Mouse (Mus musculus): ENCODE measurements around the gene Scaf1. TPM values are rescaled to one million over a fixed set of nuclear protein-coding genes. Genes with fewer than 3 reads are reported as not detected.

Scaf1 gene
- polyA plus RNA-seq, 1 experiment from 2014 or later: 47.2 TPM

DNA sequence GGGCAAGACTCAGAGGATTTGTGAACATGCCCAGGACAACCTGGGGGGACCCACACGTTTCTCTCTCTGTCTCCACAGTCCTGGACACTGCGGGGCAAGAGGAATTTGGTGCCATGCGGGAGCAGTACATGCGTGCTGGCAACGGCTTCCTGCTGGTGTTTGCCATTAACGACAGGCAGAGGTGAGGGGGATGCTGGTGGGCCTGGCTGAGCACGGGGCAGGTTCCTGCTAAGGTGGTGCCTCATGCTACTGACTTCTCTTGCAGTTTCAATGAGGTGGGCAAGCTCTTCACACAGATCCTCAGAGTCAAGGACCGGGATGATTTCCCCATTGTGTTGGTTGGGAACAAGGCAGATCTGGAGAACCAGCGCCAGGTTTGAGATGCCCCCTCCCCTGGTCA, 4.1 kb upstream of the Scaf1 start:
- no peaks in the 10 kb centered on the region for H3K9me3 ChIP-seq
- no peak overlapping the region for H3K9ac ChIP-seq
- no peak overlapping the region for H3K4me2 ChIP-seq (replicated peaks)
- H3K27me3 ChIP-seq (replicated peaks): no peaks in the 10 kb centered on the region
- ATAC-seq (ENCODE audit: low FRiP score, low read depth): no peak
- H3K4me1 ChIP-seq: peaks cover 18% of the 10 kb centered on the region
- H3K36me3 ChIP-seq: no peaks in the 10 kb centered on the region
- H3K4me3 ChIP-seq: no peak overlapping the region
- H3K27ac ChIP-seq: no peak overlapping the region
- WGBS: 73% methylated on average over 9 of the region's 9 CpGs

DNA sequence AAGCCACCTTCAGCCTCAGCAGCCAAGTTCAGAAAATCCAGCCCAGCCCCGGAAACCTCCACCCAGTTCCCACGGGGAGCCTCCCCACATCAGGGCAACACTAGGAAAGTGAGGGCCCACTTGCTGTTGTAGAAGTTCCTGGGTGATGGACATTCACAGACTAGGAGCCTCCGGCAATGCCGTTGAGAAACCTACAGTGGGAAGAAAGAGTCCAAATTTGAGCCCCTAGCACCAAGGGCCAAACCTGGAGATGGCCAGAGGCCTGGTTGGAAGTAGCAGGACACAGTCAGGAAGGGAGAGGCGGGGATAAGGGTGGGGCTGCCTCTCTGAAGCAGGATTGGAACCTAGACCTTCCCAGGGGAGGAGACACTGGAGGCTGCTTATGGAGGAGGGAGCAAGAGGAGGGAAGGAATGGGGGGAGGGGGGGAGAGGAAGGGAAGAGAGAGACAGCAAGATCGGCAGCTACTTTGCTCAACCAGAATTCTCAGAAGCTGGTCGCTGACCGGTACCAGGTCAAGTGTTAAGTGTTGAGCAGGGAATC, 2.9 kb upstream of the Scaf1 start:
- WGBS: 44% methylated on average over 8 of the region's 8 CpGs
- Histone ChIP-seq H3K4me3 (no peak overlapping the region), H3K4me2 (replicated peaks) (peak overlapping the region; percentile 90), H3K9ac (no peak overlapping the region), H3K9me3 (no peaks in the 10 kb centered on the region), H3K27me3 (replicated peaks) (no peaks in the 10 kb centered on the region), H3K27ac (no peak overlapping the region), H3K36me3 (no peaks in the 10 kb centered on the region), H3K4me1 (peaks cover 26% of the 10 kb centered on the region)
- no peak for ATAC-seq (ENCODE audit: low FRiP score, low read depth)

DNA sequence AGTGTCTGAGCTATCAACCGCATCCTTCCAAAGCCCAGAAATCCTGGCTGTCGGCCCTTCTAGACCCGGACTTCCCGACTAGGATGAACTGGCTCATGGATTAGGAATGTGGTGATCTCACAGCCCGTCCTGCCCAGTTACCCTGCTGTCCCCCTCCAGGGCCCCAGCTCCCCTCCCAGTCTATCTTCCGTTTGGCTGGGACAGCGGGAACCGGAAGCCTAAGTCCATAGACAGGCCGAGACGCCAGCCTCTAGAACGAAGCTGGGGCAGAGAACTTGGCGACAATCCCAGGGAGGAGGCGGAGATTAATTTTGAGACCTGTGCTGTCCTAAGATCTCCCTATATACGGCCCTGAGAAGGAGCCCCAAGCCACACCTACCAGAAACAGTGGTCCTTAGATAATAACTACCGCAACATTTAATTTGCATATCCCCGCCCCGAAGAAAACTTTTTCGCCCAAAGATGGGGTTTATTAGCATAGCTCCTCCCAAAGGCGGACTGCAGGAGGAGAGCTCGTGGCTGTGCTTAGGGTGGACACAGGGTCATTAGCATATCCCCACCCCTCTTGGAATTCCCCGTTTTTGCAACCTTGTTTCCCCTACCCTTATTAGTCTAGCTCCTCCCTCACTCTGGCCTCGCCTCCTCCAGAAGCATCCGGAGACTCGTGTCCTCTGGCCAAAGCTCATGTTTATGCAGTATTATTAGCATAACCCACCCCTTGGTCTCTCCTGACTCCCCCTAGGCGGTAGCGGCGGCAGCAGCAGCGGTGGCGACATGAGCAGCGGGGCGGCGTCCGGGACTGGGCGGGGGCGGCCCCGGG, 1.3 kb upstream of the Scaf1 start, which contains the start of gene Rras:
Gene Rras (plus strand): TSS at position 720 of the 820 bp plus-strand sequence.
- peak; percentile 77 for ATAC-seq (ENCODE audit: low FRiP score, low read depth)
- H3K9ac ChIP-seq: peak within 1 kb of the TSS; percentile 64
- H3K36me3 ChIP-seq: peaks cover 12% of the 10 kb centered on the region
- H3K27me3 ChIP-seq (replicated peaks): no peaks in the 10 kb centered on the region
- under 1% methylated on average over 36 of the region's 36 CpGs for WGBS
- H3K4me2 ChIP-seq (replicated peaks): peak within 1 kb of the TSS; percentile 90
- H3K4me3 ChIP-seq: peak within 1 kb of the TSS; percentile 95
- peaks cover 26% of the 10 kb centered on the region for H3K4me1 ChIP-seq
- no peaks in the 10 kb centered on the region for H3K9me3 ChIP-seq
- peak within 1 kb of the TSS; percentile 70 for H3K27ac ChIP-seq

DNA sequence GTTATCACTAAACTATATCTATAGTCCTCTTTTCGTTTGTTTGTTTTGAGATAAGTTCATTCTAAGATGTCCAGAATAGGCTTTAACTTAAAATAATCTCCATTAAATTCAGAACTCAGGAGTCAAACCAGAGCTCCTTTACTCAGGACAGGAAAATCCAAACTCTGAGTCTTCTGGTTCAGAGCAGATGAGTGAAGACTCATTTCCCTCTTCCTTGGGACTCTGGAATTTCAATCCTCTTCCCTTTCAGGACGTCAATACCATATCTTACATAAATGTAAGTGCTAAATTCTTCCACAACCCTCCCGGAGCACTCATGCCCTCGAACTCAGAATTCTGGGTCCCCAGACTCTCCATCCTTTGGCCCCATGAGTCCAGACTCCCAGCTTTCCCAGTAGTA, 598 bp upstream of the Scaf1 start:
- peak overlapping the region; percentile 95 for H3K4me3 ChIP-seq
- 5% methylated on average over 4 of the region's 4 CpGs for WGBS
- peaks cover 19% of the 10 kb centered on the region for H3K36me3 ChIP-seq
- ATAC-seq (ENCODE audit: low FRiP score, low read depth): no peak
- no peaks in the 10 kb centered on the region for H3K27me3 ChIP-seq (replicated peaks)
- H3K9me3 ChIP-seq: no peaks in the 10 kb centered on the region
- peak overlapping the region; percentile 70 for H3K27ac ChIP-seq
- peak overlapping the region; percentile 90 for H3K4me2 ChIP-seq (replicated peaks)
- peaks cover 26% of the 10 kb centered on the region for H3K4me1 ChIP-seq
- peak overlapping the region; percentile 53 for H3K9ac ChIP-seq

DNA sequence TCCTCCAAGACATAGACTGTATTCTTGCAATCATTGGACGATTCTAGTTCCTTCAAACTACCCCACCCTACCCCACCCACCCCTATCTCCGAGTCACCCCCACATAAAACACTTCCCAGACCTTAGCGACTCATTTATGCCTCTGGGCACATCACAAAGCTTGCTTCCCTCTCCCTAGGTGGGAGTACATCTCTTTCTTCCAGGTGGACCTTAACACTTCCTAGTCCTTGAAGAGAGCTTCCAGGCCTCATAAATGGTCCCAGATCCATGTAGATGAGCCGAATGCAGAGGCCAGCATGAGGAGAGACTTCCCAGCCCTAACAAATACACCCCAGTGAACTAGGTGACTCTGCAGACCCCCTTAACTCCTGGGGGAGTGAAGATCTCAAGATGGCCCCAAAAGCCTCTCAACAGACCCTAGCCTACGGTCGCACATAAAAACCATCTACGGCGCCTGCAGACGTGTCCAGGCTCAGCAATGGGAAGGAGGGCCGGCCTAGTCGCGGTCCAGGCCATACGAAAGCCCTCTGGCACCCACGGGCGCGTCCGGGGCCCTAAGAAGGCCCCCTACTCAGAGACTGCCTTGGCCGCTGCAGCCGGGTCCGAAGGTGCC, 713 bp downstream of the Scaf1 start:
- H3K9ac ChIP-seq: peak overlapping the region; percentile 91
- H3K4me1 ChIP-seq: peaks cover 26% of the 10 kb centered on the region
- H3K9me3 ChIP-seq: no peaks in the 10 kb centered on the region
- WGBS: 2% methylated on average over 20 of the region's 20 CpGs
- H3K4me2 ChIP-seq (replicated peaks): peak overlapping the region; percentile 90
- peak overlapping the region; percentile 95 for H3K4me3 ChIP-seq
- H3K27me3 ChIP-seq (replicated peaks): no peaks in the 10 kb centered on the region
- peak overlapping the region; percentile 37 for H3K27ac ChIP-seq
- H3K36me3 ChIP-seq: peaks cover 28% of the 10 kb centered on the region
- ATAC-seq (ENCODE audit: low FRiP score, low read depth): no peak; the same call in 1 of the 2 replicates

- H3K4me3 ChIP-seq: no peak overlapping the region
- WGBS: 94% methylated on average over 3 of the region's 3 CpGs
- no peaks in the 10 kb centered on the region for H3K9me3 ChIP-seq
- peaks cover 42% of the 10 kb centered on the region for H3K36me3 ChIP-seq
- peak overlapping the region; percentile 90; the same call in 1 of the 2 replicates for H3K4me2 ChIP-seq (replicated peaks)
- H3K27ac ChIP-seq: no peak overlapping the region
- peaks cover 26% of the 10 kb centered on the region for H3K4me1 ChIP-seq
- no peak overlapping the region for H3K9ac ChIP-seq
- no peaks in the 10 kb centered on the region for H3K27me3 ChIP-seq (replicated peaks)
- no peak for ATAC-seq (ENCODE audit: low FRiP score, low read depth)
Measured at GRCm38 (mm10) chr7:45014096-45014451, 2.1 kb downstream of the Scaf1 start.

DNA sequence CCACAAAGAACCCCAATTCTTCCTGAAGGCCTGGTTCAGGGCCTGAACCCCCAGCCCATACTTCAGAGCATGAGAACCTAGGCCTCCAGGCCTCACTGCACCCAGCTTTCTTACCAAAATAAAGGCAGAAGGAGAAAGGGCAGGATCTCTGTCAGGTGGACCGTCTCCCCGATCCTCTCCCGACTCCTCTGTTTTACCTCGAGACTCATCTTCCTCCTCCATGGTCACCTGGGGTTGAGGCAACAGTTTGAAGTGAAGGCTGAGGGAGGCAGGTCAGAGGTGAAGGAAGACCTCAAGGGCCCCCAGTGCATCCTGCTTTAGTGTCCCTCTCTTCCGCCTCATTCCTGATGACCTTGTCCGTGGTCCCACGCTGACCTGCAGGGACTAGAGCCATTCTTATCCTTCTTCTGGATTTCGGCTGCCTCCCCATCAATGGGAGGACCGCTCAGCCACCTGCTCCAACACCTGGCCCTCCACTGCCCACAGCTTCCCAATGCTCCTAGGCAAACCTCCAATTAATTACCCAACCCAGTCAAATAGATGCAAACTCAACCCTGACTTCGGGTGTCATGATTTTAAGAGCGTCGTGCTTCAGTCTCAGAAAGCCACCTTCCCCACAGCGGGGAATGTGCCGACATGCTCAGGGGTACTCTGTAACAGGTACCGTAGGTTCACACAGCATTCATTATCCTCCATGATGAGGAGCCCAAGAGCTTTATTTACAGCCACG, 2.6 kb downstream of the Scaf1 start:
- Histone ChIP-seq H3K4me2 (replicated peaks) (no peak overlapping the region), H3K9ac (no peak overlapping the region), H3K4me3 (no peak overlapping the region), H3K36me3 (peaks cover 48% of the 10 kb centered on the region), H3K27me3 (replicated peaks) (no peaks in the 10 kb centered on the region), H3K27ac (no peak overlapping the region), H3K9me3 (no peaks in the 10 kb centered on the region), H3K4me1 (peaks cover 26% of the 10 kb centered on the region)
- ATAC-seq (ENCODE audit: low FRiP score, low read depth): no peak
- WGBS: 96% methylated on average over 16 of the region's 16 CpGs

DNA sequence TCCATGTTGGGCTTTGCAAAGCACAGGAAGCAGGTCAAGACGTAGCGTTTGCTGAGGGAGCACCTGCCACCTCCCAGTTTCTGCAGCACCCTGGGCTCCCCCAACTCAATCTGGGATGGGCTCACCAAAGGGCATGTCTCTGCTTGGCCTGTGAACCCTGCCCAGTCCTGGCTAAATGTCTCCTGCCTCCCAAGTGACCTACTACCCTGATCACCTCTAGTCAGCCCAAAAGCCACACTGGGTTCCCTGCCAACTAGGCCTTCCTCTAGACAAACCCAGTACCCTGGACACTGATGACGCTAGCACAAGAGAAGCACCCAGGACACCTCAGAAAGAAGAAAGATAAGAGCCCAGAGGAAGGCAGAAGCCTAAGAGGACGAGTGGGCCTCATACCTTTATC, 3.3 kb downstream of the Scaf1 start:
- H3K4me3 ChIP-seq: no peak overlapping the region
- H3K4me2 ChIP-seq (replicated peaks): no peak overlapping the region
- ATAC-seq (ENCODE audit: low FRiP score, low read depth): no peak
- H3K4me1 ChIP-seq: peaks cover 19% of the 10 kb centered on the region
- H3K36me3 ChIP-seq: peaks cover 55% of the 10 kb centered on the region
- WGBS: 88% methylated on average over 4 of the region's 4 CpGs
- no peaks in the 10 kb centered on the region for H3K9me3 ChIP-seq
- H3K27me3 ChIP-seq (replicated peaks): no peaks in the 10 kb centered on the region
- no peak overlapping the region for H3K9ac ChIP-seq
- H3K27ac ChIP-seq: no peak overlapping the region

DNA sequence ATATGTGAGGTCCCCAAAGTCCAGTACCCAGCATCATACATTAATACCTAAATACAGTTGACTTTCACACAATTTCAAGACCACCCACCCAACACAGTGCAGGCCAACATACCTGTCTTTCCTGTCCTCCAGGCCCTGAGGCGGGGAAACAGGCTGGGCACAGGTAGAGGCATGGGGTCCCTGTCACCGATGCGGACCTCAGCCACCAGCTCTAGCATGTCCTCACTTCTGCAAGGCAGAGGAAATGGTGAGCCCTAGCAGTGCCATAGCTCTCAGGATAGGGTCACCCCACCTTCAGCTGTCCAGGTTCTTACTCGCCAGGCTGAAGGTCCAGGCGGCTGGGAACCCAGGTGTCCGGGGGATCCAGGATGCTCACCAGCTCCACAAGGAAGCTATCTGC, 4.2 kb downstream of the Scaf1 start:
- ATAC-seq (ENCODE audit: low FRiP score, low read depth): no peak
- H3K36me3 ChIP-seq: peaks cover 63% of the 10 kb centered on the region
- WGBS: 97% methylated on average over 6 of the region's 6 CpGs

GRCm38 (mm10) chr7:45008411-45008810, 7.8 kb downstream of the Scaf1 start:
- H3K36me3 ChIP-seq: peaks cover 95% of the 10 kb centered on the region
- ATAC-seq (ENCODE audit: low FRiP score, low read depth): no peak
- no peak overlapping the region for H3K27ac ChIP-seq
- no peaks in the 10 kb centered on the region for H3K9me3 ChIP-seq
- no peaks in the 10 kb centered on the region for H3K27me3 ChIP-seq (replicated peaks)
- H3K9ac ChIP-seq: no peak overlapping the region
- WGBS: 95% methylated on average over 19 of the region's 19 CpGs
- H3K4me2 ChIP-seq (replicated peaks): no peak overlapping the region
- peaks cover 3% of the 10 kb centered on the region; the same call in 1 of the 2 replicates for H3K4me1 ChIP-seq
- H3K4me3 ChIP-seq: no peak overlapping the region

More for the DNA sequence above, 4.2 kb downstream of the Scaf1 start:
- H3K9me3 ChIP-seq: no peaks in the 10 kb centered on the region
- peaks cover 15% of the 10 kb centered on the region for H3K4me1 ChIP-seq
- H3K27me3 ChIP-seq (replicated peaks): no peaks in the 10 kb centered on the region
- no peak overlapping the region for H3K4me3 ChIP-seq
- H3K4me2 ChIP-seq (replicated peaks): no peak overlapping the region; the same call in 1 of the 2 replicates
- H3K27ac ChIP-seq: no peak overlapping the region
- no peak overlapping the region for H3K9ac ChIP-seq

GRCm38 (mm10) chr7:45007846-45008245, 8.3 kb downstream of the Scaf1 start:
- H3K4me2 ChIP-seq (replicated peaks): no peak overlapping the region
- no peaks in the 10 kb centered on the region for H3K27me3 ChIP-seq (replicated peaks)
- H3K27ac ChIP-seq: no peak overlapping the region
- H3K36me3 ChIP-seq: peaks cover 95% of the 10 kb centered on the region
- no peaks in the 10 kb centered on the region for H3K9me3 ChIP-seq
- H3K9ac ChIP-seq: no peak overlapping the region
- no peak for ATAC-seq (ENCODE audit: low FRiP score, low read depth)
- 96% methylated on average over 30 of the region's 30 CpGs for WGBS
- peaks cover 3% of the 10 kb centered on the region; the same call in 1 of the 2 replicates for H3K4me1 ChIP-seq
- H3K4me3 ChIP-seq: no peak overlapping the region

GRCm38 (mm10) chr7:45007141-45007540, 9.0 kb downstream of the Scaf1 start:
- Histone ChIP-seq H3K9ac (0 out of 2 replicates have a peak overlapping the region, but pooled peaks have one; percentile 8), H3K36me3 (peaks cover 95% of the 10 kb centered on the region), H3K27me3 (replicated peaks) (no peaks in the 10 kb centered on the region), H3K4me3 (no peak overlapping the region), H3K27ac (no peak overlapping the region), H3K4me1 (peaks cover 3% of the 10 kb centered on the region; the same call in 1 of the 2 replicates), H3K4me2 (replicated peaks) (no peak overlapping the region), H3K9me3 (no peaks in the 10 kb centered on the region)
- WGBS: 98% methylated on average over 29 of the region's 29 CpGs
- ATAC-seq (ENCODE audit: low FRiP score, low read depth): no peak
